Mouse (Mus musculus) neural tube, embryonic 10.5 days (tissue): ENCODE data around the gene Olfr672.
"Not testable (repeated sequence)": the region's sequence is repeated elsewhere in the genome, so short reads cannot be mapped to it uniquely, and the experiment has no call there.

ENCODE experiments used
- DNase-seq: peaks from one replicate; pipeline ENCODE4 v3.0.0-alpha.2; 2017; ENCODE audit warnings: low spot score; ENCODE audit errors: extremely low spot score

The Olfr672 gene

GRCm38 (mm10) chr7:105001929-105002328, at the start of gene Olfr672:
Gene Olfr672 (minus strand): TSS chr7:105002029.
- DNase-seq, result no peak

DNA sequence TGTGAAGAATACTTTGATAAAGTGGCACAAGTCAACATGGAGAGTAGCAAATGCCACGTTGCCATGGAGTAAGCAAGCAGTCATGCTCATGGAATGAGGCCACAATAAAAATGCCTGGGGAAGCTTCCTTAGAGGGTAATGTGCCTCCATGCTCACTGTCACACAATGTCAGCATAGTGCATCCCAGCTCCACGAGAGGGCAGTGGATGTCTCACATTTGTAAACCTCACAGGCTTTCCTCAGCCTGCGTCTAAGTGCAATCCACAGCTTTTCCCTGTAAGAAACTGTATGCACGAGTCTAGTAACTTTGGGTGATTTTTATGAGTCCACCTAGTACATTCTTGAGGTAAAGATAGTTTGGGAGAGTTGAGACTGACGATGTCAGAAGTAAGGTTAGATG, 32.0 kb upstream of the Olfr672 start:
- DNase-seq, result not testable (repeated sequence)

DNA sequence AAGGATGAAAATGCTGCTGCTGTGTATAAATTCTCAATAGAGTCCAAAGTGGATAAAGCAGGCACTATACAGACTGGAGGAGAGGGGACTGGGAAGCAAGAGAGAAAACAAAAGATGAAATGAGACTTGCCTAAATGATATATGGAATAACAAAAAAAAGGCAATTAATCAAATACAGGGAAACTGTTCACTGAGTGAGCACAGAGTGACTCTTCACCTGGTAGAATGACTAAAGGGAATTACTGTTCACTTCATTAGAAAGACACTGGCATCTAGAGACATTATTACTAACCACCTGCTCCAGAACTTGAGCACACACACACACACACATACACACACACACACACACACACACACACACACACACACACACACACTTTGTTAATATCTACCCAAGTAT, 30.6 kb upstream of the Olfr672 start, which contains the start of gene Olfr676:
Olfr676 (plus strand) TSS at position 301 of the 400 bp plus-strand sequence.
- no peak for DNase-seq

DNA sequence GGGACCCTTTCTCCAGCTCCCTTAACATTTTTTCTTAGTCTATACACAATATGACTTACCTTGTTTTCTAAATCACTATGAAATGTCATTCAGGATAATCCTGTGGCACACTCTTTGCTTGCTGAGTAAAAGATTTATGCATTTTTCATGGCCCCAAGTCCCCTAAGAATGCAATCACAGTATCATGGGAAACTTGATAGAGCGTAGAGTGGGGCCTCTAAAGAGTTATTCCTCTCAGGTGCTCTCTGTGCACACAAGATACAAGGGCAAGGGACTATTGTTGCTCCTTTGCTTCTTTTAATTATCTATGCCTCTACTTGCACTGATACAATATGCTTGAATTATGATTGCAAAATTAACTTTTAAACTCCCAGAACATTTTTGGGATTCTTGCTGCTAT, 26.5 kb upstream of the Olfr672 start, which contains the start of gene Olfr675:
Olfr675 (minus strand) TSS at position 101 of the 400 bp plus-strand sequence.
- no peak for DNase-seq

- DNase-seq, result no peak
Measured at GRCm38 (mm10) chr7:105022530-105022929, 20.7 kb upstream of the Olfr672 start.

- no peak for DNase-seq
Measured at GRCm38 (mm10) chr7:104979026-104979425, 22.8 kb downstream of the Olfr672 start, which contains the start of gene Olfr671. Gene Olfr671 (minus strand): TSS chr7:104979126.

- not testable (repeated sequence) for DNase-seq
Measured at GRCm38 (mm10) chr7:104972507-104972906, 29.3 kb downstream of the Olfr672 start.

DNA sequence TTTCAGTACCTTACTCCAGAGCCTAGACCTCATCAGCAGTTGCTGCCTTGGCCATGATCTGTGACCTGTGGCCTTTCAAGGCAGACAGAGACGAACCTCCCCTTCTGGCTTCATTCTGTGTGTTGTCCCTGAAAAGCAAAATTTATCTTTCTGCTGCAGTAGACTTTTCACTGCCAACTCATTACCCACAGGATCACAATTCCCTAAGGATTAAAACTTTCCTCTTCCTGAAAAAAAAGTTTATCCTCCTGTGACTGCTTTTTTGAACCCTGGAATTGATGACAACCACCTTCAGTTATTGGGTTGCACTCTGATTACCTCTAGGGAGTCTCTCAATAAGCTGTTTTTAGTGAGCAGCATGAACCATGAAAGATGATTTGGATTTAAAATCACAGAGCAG, 39.3 kb downstream of the Olfr672 start, which contains the start of gene Olfr670:
Olfr670 (minus strand) TSS at position 101 of the 400 bp plus-strand sequence.
- DNase-seq, result no peak

- DNase-seq, result not testable (repeated sequence)
Measured at GRCm38 (mm10) chr7:104950234-104950633, 51.6 kb downstream of the Olfr672 start.
